Mouse (Mus musculus) ES-E14 (cell line): ENCODE measurements around the gene Lypd6b. TPM values are rescaled to one million over a fixed set of nuclear protein-coding genes. Genes with fewer than 3 reads are reported as not detected.

Source experiments
- DNase-seq: peaks from one replicate; pipeline ENCODE4 v3.0.0-alpha.2; 2013; ENCODE audit warnings: low read depth, low spot score
- H3K27ac ChIP-seq: 2 replicates; pipeline ENCODE4 v1.5.1; 2012; ENCODE audit warnings: low read depth, mild to moderate bottlenecking, low read length, moderate library complexity, mixed read lengths; ENCODE audit not compliant: poor library complexity, insufficient read depth, severe bottlenecking
- H3K36me3 ChIP-seq: 2 replicates; pipeline ENCODE4 v1.6.1; 2012; ENCODE audit warnings: mild to moderate bottlenecking, low read length, moderate library complexity, mixed read lengths; ENCODE audit not compliant: control insufficient read depth, poor library complexity, insufficient read depth, severe bottlenecking
- H3K4me1 ChIP-seq, 2 experiments: fragments of 150-350 bp in 1 of 2; sonication (generic) in 1 of 2; 2 replicates each; pipeline ENCODE4 v1.6.1; 2012; ENCODE audit warnings: low read length in 2 of 2, mild to moderate bottlenecking in 1 of 2, mixed read lengths in 1 of 2; ENCODE audit not compliant: control insufficient read depth in 2 of 2, insufficient read depth in 2 of 2, poor library complexity in 1 of 2
- H3K4me3 ChIP-seq, 2 experiments: fragments of 150-350 bp in 1 of 2; sonication (generic) in 1 of 2; 2 replicates each; pipeline ENCODE4 v1.5.1; 2012; ENCODE audit warnings: low read length in 2 of 2, low read depth in 1 of 2, mild to moderate bottlenecking in 1 of 2, mixed read lengths in 1 of 2; ENCODE audit not compliant: insufficient read depth in 1 of 2, poor library complexity in 1 of 2, severe bottlenecking in 1 of 2
- H3K9ac ChIP-seq: 2 replicates; pipeline ENCODE4 v1.6.1; 2012; ENCODE audit warnings: low read depth, mild to moderate bottlenecking, low read length, mixed read lengths; ENCODE audit not compliant: poor library complexity, insufficient read depth, severe bottlenecking
- H3K9me3 ChIP-seq: fragments of 150-350 bp; sonication (generic); 2 replicates; pipeline ENCODE4 v1.6.1; 2012; ENCODE audit warnings: low read depth, mild to moderate bottlenecking, low read length; ENCODE audit not compliant: control insufficient read depth, insufficient read depth
- CHD2 ChIP-seq: IDR thresholded peaks from 2 replicates; pipeline ENCODE4 v1.6.1; 2014; ENCODE audit warnings: mild to moderate bottlenecking, low read depth, low read length, inconsistent platforms
- HCFC1 ChIP-seq: IDR thresholded peaks from 2 replicates; pipeline ENCODE4 v1.6.1; 2012; ENCODE audit warnings: low read length, inconsistent platforms, borderline replicate concordance; ENCODE audit not compliant: insufficient read depth
- MAFK ChIP-seq: IDR thresholded peaks from 2 replicates; pipeline ENCODE4 v1.6.1; 2014; ENCODE audit warnings: mild to moderate bottlenecking, low read depth, low read length, inconsistent platforms; ENCODE audit not compliant: insufficient read depth
- ZC3H11A ChIP-seq: IDR thresholded peaks from 2 replicates; pipeline ENCODE4 v1.6.1; 2012; ENCODE audit warnings: low read depth, mild to moderate bottlenecking, inconsistent platforms, low read length, borderline replicate concordance
- ZNF384 ChIP-seq: IDR thresholded peaks from 2 replicates; pipeline ENCODE4 v1.6.1; 2012; ENCODE audit warnings: low read depth, low read length, inconsistent platforms
- in situ Hi-C, 2 experiments: fragments of 600-800 bp; cut with MboI; formaldehyde crosslinking; loops; one replicate each; pipeline ENCODE4 v1.15.1; 2025; ENCODE audit warnings: low sequenced_read_pairs in 2 of 2, inconsistent platforms in 1 of 2; ENCODE audit not compliant: unreplicated experiment in 2 of 2
- total RNA-seq: library from RNA; depleted of rRNA; stranded (reverse); fragments of 300-350 nt; gene quantifications from 2 replicates; pipeline ENCODE4 v1.2.3, GENCODE M21; 2012

Gene Lypd6b
- total RNA-seq, 1 experiment, result 0.18 TPM

- H3K9ac ChIP-seq, result no peak overlapping the region
- no peak overlapping the region for H3K4me3 ChIP-seq
- no peaks in the 10 kb centered on the region for H3K4me1 ChIP-seq
- no peak for DNase-seq
- in situ Hi-C loops, result no loop called here
- no peak overlapping the region for H3K27ac ChIP-seq
- TF ChIP-seq ZNF384, result no peak
- no peak for TF ChIP-seq ZC3H11A
- TF ChIP-seq HCFC1, result no peak
- TF ChIP-seq CHD2, result no peak
- TF ChIP-seq MAFK, result no peak
- H3K9me3 ChIP-seq, result no peaks in the 10 kb centered on the region
- no peaks in the 10 kb centered on the region for H3K36me3 ChIP-seq
Observed at GRCm38 (mm10) chr2:49847831-49848230, 60.3 kb downstream of the Lypd6b start.

- TF ChIP-seq ZC3H11A (no peak), HCFC1 (no peak), CHD2 (no peak), MAFK (no peak), ZNF384 (no peak)
- in situ Hi-C loops, result no loop called here
Observed at GRCm38 (mm10) chr2:49849771-49850170, 62.3 kb downstream of the Lypd6b start.

GRCm38 (mm10) chr2:49851977-49852376 is 64.5 kb downstream of the Lypd6b start:
- no peak for DNase-seq
- Histone ChIP-seq H3K4me3 (no peak overlapping the region), H3K4me1 (no peaks in the 10 kb centered on the region), H3K9ac (no peak overlapping the region), H3K36me3 (no peaks in the 10 kb centered on the region), H3K27ac (no peak overlapping the region), H3K9me3 (no peaks in the 10 kb centered on the region)
- no peak for TF ChIP-seq ZNF384
- TF ChIP-seq ZC3H11A, result no peak
- no peak for TF ChIP-seq MAFK
- TF ChIP-seq CHD2, result no peak
- TF ChIP-seq HCFC1, result no peak
- in situ Hi-C loops, result no loop called here

More at GRCm38 (mm10) chr2:49849771-49850170, 62.3 kb downstream of the Lypd6b start:
- no peak overlapping the region for H3K4me3 ChIP-seq
- H3K9ac ChIP-seq, result no peak overlapping the region
- H3K36me3 ChIP-seq, result no peaks in the 10 kb centered on the region
- no peaks in the 10 kb centered on the region for H3K4me1 ChIP-seq
- H3K27ac ChIP-seq, result no peak overlapping the region
- no peak for DNase-seq
- H3K9me3 ChIP-seq, result no peaks in the 10 kb centered on the region

GRCm38 (mm10) chr2:49856161-49856564 is 68.7 kb downstream of the Lypd6b start:
- Histone ChIP-seq H3K4me1 (0 out of 4 replicates have a peak, but pooled peaks cover 2 to 6% of the 10 kb centered on the region in 2 experiments), H3K9me3 (no peaks in the 10 kb centered on the region), H3K36me3 (no peaks in the 10 kb centered on the region), H3K4me3 (no peak overlapping the region), H3K27ac (no peak overlapping the region), H3K9ac (no peak overlapping the region)
- in situ Hi-C loops, result no loop called here
- DNase-seq, result no peak
- TF ChIP-seq ZNF384, result no peak
- TF ChIP-seq ZC3H11A, result no peak
- TF ChIP-seq CHD2, result no peak
- no peak for TF ChIP-seq HCFC1
- TF ChIP-seq MAFK, result no peak

- Histone ChIP-seq H3K36me3 (no peaks in the 10 kb centered on the region), H3K9ac (no peak overlapping the region), H3K9me3 (no peaks in the 10 kb centered on the region), H3K4me3 (no peak overlapping the region), H3K27ac (no peak overlapping the region), H3K4me1 (0 out of 4 replicates have a peak, but pooled peaks cover 2 to 6% of the 10 kb centered on the region in 2 experiments)
- DNase-seq, result no peak
- in situ Hi-C loops, result no loop called here
- no peak for TF ChIP-seq HCFC1
- no peak for TF ChIP-seq ZC3H11A
- TF ChIP-seq CHD2, result no peak
- no peak for TF ChIP-seq ZNF384
- no peak for TF ChIP-seq MAFK
Observed at GRCm38 (mm10) chr2:49856584-49856983, 69.1 kb downstream of the Lypd6b start.
